Mouse (Mus musculus): ENCODE results near the gene Gnb5. TPM values are rescaled to one million over a fixed set of nuclear protein-coding genes. Genes with fewer than 3 reads are reported as not detected.

Gene Gnb5
- total RNA-seq, 1 experiment from 2014 or later = 2.2 TPM

DNA sequence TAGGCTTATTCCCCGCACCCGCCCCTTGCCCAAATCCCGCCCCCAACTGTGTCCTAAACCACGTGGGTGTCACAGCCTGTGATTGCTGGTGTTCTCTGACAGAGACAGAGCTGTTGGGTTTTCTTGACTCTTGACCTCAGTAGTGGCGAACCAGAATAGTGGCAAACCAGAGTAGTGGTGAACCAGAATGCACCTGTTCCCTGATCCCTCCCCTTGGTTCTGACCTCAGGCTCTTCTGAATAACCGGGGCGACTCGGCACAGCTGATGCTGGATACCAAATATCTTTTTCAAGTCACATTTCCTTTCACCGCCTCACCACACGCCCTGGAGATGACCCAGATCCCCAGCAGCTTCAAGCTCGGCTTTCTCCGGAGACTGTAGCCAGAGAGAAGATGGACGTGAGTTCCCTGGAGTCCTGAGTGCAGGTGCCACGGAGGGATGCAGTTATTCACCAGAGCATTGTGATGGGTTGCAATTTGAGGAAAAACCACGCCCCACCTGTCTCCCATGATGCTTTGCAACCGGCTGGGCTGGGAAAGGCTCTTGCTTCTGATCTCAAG, 2.3 kb upstream of the Gnb5 start:
- no peak for ATAC-seq (replicated peaks; ENCODE audit: low read depth, poor library complexity, severe bottlenecking)

DNA sequence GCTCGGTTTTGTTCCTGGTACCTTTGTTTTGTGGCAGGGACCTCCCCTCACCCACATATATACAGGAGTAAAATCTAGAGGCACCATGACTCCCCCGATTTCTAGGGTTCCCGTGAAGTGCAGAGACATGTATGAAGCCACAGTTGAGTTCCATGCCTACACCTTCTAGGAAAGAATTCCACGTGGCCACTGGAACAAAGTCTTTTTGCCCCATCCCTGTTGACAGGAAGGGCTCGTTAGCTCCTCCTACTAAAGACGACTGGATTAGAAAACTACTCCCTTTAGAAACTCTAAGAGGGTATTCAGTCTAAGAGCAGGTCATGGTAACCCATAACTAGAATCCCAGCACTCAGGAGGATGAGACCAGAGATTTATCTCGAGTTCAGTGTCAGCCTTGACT, 1.8 kb upstream of the Gnb5 start:
- no peak for ATAC-seq (replicated peaks; ENCODE audit: low read depth, poor library complexity, severe bottlenecking)

DNA sequence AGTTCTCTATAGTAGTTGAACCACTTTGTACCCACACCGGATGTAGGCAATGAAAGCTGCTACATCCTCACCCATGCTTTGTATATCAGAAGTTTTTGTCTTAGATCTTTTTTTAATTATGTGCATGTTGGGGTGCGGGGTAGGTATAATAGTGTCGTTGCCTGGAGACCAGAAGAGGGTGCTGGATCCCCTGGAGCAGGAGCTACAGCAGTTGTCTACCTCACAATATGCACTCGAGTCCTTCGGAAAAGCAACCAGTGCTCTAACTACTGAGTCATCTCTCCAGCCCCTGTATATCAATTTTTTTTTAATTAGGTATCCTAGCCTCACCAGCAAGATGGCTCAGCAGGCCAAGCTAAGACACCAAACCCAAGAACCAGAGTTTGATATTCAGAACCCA, 927 bp downstream of the Gnb5 start:
- ATAC-seq (replicated peaks; ENCODE audit: low read depth, poor library complexity, severe bottlenecking) = no peak

DNA sequence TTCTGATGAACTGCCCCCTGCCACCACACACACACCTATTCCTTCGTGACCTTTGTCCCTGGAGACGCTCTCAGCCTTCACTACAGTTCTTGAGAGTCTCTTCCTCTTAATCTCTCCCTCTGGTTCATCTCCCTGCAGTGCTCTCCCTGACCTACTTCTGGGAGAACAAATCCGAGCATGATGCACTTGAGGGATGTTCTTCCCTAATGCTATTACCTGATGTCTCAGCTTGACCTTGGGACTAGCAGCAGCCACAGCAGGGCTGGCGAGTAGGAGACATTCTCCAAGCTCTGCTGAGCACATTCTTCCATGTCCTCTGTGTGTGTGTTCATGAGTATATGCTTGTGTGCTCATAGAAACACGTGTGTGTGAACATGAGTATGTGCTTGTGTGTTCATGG, 2.5 kb downstream of the Gnb5 start:
- no peak for ATAC-seq (replicated peaks; ENCODE audit: low read depth, poor library complexity, severe bottlenecking)

DNA sequence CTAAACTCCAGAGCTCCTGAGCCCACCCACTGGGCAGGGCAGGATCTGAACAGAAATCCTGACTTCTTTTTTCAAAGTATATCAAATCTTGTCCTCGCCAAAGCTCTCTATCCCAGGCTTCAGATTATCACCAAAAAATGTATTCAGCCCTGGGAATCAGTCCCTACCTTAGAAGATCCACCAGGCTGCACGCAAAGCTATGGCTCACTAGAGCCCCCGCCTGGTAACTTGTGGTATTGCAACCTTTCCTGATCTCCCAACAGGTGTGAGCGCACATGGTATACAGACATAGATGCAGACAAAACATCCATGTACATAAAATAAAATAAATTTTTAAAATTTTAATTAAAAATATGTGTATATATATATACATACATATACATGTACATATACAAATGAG, 5.9 kb downstream of the Gnb5 start:
- peak; percentile 57; the same call in 1 of the 2 replicates for ATAC-seq (replicated peaks; ENCODE audit: low read depth, poor library complexity, severe bottlenecking)

DNA sequence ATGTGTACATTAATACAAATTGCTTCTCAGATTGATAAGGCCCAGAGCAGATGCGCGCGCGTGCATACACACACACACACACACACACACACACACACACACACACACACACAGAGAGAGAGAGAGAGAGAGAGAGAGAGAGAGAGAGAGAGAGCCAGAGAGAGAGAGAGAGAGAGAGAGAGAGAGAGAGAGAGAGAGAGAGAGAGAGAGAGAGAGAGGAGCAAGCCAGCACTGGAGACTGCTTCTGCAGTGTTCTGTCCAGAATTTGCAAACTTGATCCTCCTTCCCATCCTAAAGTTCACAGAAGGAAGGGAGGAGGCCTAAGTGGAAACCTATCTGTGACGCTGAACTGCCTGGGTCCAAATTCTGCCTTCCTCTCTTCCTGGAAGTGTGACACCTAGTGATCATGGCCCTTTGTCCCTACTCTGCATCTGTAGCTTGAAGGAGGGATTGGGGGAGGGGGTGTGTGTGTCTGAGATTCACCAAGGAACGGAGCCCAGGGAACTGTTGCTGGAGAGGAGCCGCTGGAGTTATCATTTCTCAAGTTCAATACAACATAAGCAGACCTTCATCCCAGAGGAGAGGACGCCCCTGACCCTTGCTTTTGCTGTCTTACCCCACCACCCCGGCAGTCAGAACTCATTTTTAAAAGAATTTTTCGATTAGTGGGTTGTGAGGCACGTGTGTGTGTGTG, 7.2 kb downstream of the Gnb5 start:
- no peak for ATAC-seq (replicated peaks; ENCODE audit: low read depth, poor library complexity, severe bottlenecking)

DNA sequence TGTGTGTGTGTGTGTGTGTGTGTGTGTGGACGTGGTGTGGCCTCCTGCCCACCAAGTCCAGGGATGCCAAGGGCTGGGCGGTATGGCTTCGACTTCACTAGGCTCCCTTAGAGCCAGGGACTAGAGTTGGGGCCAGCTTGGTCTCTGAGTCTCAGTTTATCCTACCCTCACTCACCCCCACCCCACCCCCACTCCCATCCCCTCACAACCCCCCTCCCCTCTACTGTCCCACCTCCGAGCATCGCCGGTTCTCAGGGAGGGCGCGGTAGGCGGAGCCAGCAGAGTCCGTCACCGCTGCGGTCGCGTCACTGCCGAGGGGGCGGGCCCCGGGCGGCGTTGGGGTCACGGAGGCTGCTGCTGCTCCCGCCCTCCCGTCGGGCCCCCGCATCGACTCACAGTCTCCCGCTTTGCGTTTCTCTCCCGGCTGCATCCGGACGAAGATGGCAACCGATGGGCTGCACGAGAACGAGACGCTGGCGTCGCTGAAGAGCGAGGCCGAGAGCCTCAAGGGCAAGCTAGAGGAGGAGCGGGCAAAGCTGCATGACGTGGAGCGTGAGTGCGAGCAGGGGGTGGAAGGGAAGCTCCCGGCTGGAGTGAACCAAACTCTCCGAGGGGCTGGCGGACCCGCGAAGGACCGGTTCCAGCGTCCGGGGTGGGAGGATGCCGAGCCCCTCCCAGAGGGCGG, 7.9 kb downstream of the Gnb5 start:
- peak; percentile 76 for ATAC-seq (replicated peaks; ENCODE audit: low read depth, poor library complexity, severe bottlenecking)

DNA sequence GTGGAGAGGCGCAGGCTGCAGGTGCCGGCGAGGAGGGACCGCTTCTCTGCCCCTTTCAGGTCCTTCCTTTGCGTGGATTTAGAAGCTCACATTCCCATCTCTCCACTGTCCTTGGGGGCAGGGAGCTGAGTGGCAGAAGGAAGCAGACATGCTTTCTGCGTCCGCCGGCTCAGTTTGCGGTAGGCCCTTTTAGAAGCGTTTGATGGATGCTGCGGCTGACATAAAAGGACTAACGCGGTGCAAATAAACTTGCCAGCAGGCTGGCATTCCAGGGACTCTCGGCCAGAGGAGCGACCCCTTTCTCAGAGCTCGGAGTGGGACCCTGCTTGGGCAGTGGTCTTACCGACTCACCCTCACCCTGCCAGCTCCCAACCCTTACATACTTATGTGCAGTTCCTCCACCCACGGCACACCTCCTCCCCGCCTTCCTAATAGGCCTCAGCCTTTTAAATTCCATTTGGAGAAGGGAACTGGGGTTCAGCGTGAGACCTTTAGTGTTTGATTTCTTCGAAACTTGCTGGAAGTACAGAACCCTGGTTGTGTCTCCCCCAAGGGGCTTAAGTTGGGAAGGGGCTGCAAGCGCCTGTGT, 8.5 kb downstream of the Gnb5 start:
- ATAC-seq (replicated peaks; ENCODE audit: low read depth, poor library complexity, severe bottlenecking) = peak; percentile 17; the same call in 1 of the 2 replicates

DNA sequence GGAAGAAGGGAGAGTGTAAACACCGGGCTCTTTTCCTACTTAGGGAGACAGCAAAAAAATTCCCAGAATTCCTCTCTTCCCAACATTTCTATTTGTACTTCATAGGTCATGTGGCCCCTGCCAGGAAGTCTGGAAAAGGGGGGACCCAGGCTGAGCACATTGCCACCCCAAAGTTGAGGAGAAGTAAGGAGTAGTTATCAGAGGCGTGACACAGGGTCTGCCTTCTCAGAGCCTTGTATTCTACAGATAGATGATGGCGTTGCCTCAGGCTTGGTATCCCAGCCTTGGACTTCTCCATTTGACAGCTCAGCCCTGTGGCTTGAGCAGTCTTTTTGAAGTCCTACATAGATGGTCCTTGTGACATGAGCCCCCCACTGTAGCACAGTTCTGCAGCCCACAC, 9.2 kb downstream of the Gnb5 start:
- no peak for ATAC-seq (replicated peaks; ENCODE audit: low read depth, poor library complexity, severe bottlenecking)

DNA sequence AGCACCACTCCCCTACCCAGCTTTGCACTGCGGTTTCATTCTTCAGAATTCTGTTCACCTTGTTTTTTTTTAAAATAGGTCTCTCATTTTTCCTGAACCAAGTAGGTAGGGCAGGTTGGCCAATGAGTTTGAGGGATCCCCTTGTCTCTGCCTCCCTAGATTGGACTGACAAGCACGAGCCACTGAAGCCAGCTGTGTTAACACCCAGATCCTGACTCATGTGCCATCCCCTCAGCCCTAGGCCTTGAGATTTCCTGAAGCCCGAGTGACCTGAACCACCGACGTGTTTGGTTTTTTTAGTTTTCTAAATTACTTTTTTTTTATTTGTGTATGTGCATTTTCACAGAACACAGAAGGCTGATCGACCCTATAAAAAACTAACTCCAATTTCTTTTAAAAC, 10.7 kb downstream of the Gnb5 start:
- no peak for ATAC-seq (replicated peaks; ENCODE audit: low read depth, poor library complexity, severe bottlenecking)

DNA sequence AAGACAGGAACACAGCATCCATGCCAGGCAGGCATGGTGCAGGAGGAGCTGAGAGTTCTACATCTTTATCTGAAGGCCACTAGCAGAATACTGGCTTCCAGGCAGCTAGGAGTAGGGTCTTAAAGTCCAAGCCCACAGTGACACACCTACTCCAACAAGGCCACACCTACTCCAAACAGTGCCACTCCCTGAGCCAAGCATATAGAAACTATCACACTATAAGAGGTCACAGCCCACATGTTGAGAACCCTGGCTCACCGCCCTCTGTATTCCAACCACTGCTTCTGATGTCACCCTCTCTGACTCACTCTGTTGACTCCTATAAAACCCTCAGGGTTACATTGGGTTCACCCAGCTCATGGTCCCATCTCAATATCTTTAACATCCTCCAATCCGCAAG, 12.1 kb downstream of the Gnb5 start:
- no peak for ATAC-seq (replicated peaks; ENCODE audit: low read depth, poor library complexity, severe bottlenecking)

DNA sequence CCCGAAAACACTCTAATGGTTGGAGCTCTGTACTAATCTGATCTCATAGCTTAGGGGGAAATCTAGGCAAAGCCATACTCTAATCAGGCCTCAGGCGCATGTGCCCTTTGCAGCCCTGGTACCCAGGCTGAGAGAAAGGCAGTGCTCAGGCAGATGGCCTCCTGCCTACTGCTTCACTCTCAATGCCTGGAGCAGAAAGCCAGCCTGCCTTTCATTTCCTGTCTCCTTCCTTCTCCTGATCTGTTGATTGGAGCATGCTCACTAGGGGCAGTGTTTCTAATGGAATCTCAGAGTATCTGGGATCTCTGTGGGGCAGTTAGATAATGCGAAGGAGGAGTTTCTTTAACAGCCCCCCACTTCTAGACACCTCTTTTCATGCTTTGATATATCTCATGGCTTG, 13.3 kb downstream of the Gnb5 start:
- ATAC-seq (replicated peaks; ENCODE audit: low read depth, poor library complexity, severe bottlenecking) = no peak

DNA sequence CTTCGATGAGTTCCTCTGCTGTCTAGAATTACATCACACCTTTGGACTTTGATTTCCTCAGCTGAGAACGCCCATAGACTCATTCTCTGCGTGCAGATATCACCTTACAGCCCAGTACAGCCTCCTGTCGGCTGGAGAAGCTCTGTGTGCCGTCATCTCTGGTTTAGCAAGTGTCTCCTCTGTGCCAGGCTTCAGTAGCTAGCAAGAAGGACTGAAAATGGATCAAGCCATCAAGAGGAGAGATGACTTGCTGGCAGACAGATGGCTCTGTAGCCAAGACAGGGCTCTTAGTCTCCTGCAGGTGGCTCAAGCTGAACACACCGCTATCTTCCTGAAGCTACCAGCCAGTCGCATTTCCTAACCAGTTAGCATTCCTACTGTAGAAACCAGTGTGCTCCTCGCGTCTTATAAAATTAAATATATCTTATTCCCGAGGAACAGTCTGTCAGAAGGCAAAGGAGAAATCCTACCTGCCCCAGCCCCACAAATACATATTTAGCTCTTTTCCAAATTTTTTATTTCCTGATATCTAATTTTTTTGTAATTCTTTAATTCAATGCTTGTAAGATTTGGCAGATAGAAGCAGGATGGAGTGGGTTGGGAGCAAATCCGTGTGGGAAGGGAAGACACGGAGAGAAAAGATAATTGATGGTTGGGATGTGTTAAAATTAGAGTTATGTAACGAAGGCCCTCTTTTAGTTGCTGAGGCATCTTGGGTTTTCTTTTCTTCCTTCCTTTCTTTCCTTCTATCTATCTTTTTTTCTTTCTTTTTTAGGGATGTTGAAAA, 16.2 kb downstream of the Gnb5 start:
- no peak for ATAC-seq (replicated peaks; ENCODE audit: low read depth, poor library complexity, severe bottlenecking)

DNA sequence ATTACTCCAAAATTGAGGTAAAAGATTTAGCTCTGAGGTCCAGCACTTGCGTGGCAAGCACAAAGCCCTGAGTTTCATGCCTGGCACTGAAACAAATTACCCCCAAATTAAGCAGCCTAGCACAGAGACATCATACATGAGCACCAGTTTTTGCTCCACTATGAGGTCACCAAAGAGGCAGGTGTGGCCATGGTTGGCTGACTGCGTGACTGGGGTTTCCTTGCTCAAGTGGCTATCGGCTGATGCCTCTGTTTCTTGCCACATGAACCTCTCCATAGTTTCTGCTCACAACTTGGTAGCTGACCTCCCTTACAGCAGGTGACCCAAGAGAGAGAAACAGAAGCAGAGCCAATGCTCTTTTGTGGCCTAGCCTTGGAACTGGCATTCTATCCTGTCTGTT, 22.0 kb downstream of the Gnb5 start:
- ATAC-seq (replicated peaks; ENCODE audit: low read depth, poor library complexity, severe bottlenecking) = no peak

DNA sequence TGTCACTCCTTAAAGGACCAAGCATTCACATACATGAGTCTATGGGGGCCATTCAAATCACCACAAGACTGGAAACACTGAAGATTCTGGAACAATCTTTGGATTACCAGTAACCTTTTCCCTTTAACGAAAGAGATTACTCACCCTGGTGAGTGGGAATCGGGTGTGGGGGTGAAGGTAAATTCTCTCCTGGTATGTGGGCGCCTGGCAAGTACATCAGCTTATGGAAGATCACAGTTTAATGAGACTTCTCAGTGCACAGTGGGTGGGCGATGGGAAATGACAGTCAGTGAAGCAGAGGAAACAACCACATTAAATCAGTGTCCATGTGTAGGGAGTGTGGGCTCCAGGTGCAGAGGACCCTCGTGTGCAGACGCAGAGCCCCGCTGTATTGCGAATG, 24.7 kb downstream of the Gnb5 start:
- ATAC-seq (replicated peaks; ENCODE audit: low read depth, poor library complexity, severe bottlenecking) = no peak

DNA sequence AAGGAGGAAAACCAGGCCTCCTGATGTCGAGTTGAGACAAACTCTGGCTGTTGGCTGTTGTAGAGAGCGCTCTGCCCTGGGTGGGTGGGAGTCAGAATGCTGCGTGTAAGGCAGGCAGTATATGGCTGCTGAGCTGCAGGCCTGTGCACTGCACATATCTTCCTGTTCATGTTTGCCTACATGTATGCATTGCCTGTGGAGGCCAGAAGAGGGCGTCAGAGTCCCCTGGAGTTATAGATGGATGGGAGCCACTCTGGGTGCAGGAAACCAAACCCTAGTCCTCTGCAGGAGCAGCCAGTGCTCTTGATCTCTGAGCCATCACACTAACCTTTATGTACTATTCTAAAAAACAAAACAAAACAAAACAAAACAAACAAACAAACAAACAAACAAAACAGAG, 28.4 kb downstream of the Gnb5 start:
- ATAC-seq (replicated peaks; ENCODE audit: low read depth, poor library complexity, severe bottlenecking) = no peak

DNA sequence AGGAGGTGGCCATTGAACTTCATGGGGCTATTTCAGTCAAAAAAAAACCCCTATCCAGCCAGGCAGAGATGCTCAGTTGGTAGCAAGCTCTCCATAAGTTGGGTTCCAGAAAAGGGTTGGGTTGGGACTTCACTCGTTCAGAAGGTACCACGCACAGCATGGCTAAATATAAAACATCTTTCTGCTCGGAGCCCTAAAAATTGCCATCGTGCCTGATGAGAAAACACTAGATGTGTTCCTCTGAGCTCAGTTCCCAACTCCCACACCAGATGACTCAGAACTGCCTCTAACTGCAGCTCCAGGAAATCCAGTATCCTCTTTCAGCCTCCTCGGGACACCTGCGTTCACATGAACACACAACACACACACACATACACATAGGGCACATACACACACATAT, 31.9 kb downstream of the Gnb5 start:
- ATAC-seq (replicated peaks; ENCODE audit: low read depth, poor library complexity, severe bottlenecking) = no peak

DNA sequence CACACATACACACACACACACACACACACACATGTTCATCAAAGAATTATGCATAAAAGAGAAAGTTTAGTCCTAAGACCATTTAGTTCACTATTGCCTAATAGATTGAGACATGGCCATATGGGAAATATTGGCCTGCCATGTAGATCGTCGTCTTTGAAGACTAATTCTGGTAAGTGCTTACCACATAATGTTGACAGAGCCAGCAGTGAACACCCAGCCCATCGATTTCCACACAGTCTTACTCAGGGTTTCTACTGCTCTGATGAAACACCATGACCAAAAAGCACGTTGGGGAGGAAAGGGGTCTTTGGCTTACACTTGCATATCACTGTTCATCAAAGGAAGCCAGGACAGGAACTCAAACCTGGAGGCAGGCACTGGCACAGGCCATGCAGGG, 36.3 kb downstream of the Gnb5 start:
- peak; percentile 39; the same call in 1 of the 2 replicates for ATAC-seq (replicated peaks; ENCODE audit: low read depth, poor library complexity, severe bottlenecking)

DNA sequence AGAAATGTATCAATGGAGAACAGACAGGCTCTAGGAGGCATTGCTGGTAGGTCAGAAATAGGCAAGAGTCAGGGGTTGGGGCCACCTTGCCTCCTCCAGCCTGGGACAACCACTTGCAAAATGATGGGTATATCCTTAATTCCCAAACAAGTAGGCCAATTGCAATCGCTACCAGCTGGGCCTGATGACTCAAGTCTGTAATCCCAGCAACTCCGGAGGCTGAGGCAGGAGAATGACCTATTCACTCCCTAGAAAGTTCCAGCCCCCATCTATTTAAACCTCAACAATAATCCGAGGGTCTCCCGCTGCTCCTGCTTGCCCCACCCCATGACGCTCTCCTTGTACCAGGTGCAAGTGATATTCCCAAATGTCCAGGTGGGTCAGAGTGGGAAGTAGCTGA, 41.4 kb downstream of the Gnb5 start, which contains the start of gene Bcl2l10:
Bcl2l10 (plus strand) TSS at position 301 of the 400 bp plus-strand sequence.
- no peak for ATAC-seq (replicated peaks; ENCODE audit: low read depth, poor library complexity, severe bottlenecking)

DNA sequence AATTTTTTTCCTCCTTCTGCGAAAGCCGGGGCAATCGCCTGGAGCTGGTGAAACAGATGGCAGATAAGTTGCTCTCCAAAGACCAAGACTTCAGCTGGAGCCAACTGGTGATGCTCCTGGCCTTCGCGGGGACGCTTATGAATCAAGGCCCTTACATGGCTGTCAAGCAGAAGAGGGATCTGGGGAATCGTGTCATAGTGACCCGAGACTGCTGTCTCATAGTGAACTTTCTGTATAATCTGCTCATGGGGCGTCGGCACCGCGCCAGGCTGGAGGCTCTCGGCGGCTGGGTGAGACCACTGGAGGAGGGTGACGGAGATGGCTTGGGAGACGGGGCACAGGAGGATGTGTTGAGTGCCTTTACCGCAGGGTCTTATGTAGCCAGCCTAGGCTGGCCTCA, 42.0 kb downstream of the Gnb5 start:
- ATAC-seq (replicated peaks; ENCODE audit: low read depth, poor library complexity, severe bottlenecking) = no peak
